Mouse (Mus musculus) gastrocnemius, postnatal 4 days (tissue): ENCODE results near the gene Hpcal1. TPM values are rescaled to one million over a fixed set of nuclear protein-coding genes. Genes with fewer than 3 reads are reported as not detected.

Experiments
- DNase-seq, 2 experiments: peaks; one replicate each; pipeline ENCODE4 v3.0.0; 2021 to 2022; ENCODE audit warnings: low spot score in 2 of 2, mixed read lengths in 2 of 2
- total RNA-seq, 2 experiments: library from RNA; stranded (reverse); gene quantifications; 2 replicates each; pipeline ENCODE4 v1.2.3; 2021

The Hpcal1 gene
- total RNA-seq, 2 experiments from 2014 or later, result 21.7 to 23.0 TPM

GRCm38 (mm10) chr12:17684315-17684714 lies 6.3 kb upstream of the Hpcal1 start:
- DNase-seq, result no peak

DNA sequence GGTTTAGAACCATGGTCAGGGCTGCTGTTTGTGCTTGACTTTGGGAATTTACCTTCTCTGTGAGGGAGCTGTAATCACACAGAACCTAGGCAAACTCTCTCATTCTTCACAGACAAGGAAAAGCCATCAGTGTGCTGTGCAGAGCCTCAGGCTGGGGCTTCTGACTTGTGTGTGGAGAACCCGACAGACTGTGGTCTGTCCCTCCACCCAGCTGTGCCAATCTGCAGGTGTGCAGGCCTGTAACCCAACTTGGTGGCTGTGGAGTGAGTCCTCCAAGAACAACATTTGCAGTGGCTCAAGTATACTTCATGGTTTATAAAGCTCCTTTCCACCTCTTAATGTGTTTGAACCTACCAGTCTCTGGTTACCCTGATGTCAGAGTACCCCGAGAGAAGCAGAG lies 4.5 kb upstream of the Hpcal1 start:
- DNase-seq, result no peak

GRCm38 (mm10) chr12:17688913-17689312 lies 1.7 kb upstream of the Hpcal1 start:
- no peak for DNase-seq

- no peak for DNase-seq
Observed at GRCm38 (mm10) chr12:17689931-17690563, 609 bp upstream of the Hpcal1 start.

DNA sequence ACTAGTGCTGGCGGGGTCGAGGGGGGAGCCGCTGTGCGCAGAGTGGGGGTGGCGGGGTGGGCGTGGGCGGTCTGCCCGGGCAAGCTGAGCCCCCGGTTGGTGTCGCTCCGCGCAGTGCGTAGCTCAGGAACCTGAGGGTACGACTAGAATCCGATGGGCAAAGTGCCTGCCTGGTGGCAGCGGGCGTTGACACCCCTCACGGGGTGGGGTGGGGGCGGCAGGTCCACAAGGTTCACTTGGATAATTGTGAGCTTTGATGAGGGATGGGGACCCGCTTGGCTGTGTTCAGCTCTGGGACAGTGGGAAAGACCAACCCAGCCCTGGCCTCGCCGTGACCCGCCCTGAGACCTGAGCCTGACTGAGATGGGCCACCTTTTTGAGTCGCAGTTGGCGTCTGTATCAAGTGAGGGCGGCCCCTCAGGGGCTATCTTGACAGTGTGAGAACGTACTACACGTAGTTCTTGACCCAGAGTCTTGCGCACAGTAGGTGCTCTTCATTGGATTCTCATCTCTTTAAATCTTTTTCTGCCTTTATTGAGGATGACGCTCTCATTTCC lies 742 bp downstream of the Hpcal1 start:
- peak in 1 of 2 experiments; percentile 22 for DNase-seq

GRCm38 (mm10) chr12:17691891-17692321 lies 1.2 kb downstream of the Hpcal1 start:
- peak in 1 of 2 experiments; percentile 36 for DNase-seq

DNA sequence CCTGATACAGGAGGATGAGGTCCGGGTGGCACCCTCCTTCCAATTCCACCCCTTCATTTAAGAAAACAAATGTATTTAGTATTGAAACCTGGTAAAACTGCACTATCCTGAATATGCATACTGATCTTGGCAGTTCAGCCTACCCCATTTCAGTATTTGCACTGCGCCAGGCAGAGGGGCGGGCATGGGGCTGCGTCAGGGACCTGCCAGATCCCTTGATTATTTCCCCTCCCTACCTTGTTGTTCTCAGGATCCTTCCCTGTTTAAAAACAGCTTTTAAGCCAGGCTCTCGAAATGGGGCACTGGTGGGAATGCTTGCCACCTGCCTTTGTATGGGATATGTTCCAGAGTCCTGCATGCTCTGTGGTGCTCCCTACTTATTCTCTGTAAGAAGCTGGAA lies 1.7 kb downstream of the Hpcal1 start:
- no peak for DNase-seq

- no peak for DNase-seq
Observed at GRCm38 (mm10) chr12:17692953-17693352, 2.3 kb downstream of the Hpcal1 start.

DNA sequence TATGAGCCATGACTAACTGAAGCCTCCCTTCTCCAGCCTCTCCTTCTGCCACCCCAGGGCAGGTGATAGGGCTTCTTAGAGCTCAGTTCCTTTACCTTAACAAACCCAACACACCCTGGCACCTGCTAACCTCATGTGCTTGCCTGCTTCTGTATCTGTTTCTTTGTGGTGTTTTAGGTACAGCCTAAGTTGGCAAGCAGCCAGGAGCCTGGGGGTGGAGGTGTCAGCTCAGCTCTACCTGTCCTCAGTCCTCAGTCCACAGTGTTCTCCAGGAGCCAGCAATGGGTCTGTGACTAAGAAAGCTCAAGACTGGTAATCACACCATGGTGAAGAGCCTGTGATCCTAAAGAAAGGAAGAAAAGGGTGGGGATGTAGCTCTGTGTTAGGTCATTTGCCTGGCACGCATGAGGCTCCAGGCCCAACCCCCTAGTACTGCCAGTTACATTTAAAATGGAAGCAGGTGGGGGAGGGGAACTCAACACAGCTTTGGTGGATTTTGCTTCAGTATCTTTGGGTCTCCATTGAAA lies 4.0 kb downstream of the Hpcal1 start:
- no peak for DNase-seq

GRCm38 (mm10) chr12:17696395-17696794 lies 5.7 kb downstream of the Hpcal1 start:
- no peak for DNase-seq

DNA sequence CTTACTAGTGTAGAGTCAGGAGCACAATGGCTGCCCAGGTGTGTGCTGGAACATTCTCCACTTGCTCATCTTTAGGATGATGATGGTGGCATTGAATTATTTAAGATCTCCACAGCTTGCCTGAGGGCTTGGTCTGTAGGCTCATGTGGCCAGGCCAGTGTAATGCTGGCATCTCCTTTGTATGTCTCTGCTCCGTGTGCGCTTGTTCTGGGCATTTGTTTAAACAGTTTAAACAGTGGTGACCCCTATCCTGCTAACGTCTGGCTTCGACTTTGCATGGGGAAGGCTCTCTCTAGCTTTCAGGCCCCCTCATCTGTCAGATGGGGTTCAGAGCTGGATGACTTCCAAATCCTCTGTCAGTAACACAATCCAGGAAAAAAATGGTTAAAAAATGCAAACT lies 8.3 kb downstream of the Hpcal1 start:
- no peak for DNase-seq

DNA sequence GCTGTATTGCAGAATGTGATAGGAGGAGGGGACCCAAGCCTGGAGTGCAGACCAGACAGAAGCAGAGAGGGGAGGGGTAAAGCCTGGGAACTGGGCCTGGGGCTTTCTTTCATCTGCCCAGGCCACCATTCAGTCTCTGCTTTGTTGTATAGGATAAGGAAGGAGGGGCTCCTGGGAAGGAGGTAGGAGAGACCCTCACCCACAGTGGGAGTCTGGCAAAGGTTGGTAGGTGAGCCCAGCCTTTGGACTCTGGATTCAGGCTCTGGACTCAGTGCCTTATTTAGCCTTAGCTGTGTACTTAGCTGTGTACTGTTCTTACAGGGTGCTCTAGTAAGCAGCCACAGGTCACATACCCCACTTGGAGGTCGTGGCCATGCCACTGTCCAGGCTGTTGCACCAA lies 8.8 kb downstream of the Hpcal1 start:
- no peak for DNase-seq

DNA sequence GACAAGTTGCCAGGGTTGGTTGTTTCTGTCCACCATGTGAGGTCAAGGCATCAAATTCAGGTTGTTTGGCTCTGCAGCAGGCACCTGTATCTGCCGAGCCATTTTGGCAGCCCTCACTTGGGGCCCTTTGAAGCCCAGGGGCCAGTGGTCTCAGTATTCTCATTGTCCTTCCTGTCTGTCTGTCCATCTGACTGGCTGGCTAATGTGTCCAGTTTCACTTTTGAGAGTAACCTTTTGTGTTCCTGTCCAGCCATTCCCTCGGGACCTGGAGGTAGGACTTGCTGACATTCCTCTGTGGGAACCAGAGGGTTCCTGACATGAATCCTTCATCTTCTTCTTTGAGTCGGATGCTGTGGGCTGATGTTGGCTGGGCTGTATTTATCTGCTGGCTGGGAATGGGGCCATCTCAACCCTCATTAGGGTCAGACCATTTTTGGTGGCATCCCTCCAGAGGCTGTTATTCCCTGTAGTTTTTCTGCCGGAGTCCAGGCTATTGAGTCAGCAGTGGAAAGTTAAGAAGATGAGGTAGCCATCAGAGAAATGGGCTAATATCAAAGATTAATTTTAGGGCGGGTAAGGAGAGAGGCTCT lies 10.6 kb downstream of the Hpcal1 start:
- DNase-seq, result no peak

DNA sequence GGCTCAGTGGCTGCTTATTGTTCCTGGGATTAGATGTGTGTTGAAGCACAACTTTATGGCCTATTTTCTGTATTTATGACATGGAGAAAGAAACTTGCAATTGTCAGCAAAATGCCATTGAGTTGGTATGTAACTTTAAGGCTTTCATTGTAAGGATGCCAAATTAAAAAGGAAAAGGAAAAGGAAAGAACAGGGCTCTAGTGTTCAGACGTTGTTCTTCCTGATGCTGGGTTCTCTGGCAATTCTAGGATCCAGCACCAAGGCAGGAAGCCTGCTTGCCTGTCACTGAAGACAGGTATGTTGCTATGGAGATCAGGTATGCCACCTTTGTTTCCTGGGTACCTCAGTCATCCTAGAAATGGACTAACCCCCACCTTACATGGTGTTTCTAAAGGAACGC lies 11.1 kb downstream of the Hpcal1 start:
- no peak for DNase-seq

DNA sequence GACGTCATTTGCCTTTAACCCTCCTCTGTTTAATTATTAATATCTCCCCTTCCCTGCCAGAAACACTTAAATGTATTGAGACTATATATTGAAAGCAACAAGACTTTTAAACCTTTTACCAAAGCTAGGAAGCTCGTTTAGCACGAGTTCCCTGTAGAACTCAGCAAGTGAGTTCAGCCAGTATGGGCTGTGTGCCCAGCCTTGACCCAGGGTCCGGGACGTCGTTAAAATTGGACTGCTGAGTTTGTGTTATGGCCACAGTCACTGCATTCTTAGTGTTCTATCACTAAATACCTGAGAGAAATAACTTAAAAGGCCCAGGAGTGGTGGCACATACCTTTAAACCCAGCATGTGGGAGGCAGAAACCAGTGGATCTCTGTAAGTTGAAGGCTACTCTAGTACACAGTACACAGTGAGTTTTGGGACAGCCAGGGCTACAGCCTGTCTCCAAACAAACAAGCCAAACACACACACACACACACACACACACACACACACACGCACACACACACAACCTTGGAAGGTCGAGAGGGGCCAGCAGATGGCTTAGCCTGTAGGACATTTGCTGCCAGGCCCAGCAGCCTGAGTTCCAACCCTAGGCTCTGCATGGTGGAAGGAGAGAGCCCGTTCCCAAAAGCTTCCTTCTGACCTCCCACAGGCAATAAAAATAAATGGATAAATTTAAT lies 11.7 kb downstream of the Hpcal1 start:
- no peak for DNase-seq

DNA sequence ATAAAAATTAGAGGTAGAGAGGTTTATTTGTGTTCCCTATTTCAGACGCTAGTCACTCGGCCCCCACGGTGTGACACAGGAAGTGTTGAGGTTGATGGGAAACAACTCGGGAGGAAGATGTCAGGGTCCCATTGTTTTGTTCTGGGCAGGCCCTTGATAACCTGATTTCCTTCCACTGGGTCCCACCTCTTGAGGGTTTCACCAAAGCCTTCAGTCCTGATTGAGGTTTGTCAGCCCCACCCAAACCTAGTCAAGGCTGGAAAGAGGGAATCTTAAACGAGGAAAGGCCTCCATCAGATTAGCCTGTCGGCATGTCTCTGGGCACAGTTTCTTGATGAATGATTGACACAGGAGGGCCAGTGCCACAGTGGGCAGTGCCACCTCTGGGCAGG lies 12.3 kb downstream of the Hpcal1 start:
- no peak for DNase-seq

- DNase-seq, result no peak
Observed at GRCm38 (mm10) chr12:17703866-17704265, 13.2 kb downstream of the Hpcal1 start.

GRCm38 (mm10) chr12:17707472-17707871 lies 16.8 kb downstream of the Hpcal1 start:
- DNase-seq, result no peak

GRCm38 (mm10) chr12:17709451-17709850 lies 18.8 kb downstream of the Hpcal1 start:
- DNase-seq, result no peak

DNA sequence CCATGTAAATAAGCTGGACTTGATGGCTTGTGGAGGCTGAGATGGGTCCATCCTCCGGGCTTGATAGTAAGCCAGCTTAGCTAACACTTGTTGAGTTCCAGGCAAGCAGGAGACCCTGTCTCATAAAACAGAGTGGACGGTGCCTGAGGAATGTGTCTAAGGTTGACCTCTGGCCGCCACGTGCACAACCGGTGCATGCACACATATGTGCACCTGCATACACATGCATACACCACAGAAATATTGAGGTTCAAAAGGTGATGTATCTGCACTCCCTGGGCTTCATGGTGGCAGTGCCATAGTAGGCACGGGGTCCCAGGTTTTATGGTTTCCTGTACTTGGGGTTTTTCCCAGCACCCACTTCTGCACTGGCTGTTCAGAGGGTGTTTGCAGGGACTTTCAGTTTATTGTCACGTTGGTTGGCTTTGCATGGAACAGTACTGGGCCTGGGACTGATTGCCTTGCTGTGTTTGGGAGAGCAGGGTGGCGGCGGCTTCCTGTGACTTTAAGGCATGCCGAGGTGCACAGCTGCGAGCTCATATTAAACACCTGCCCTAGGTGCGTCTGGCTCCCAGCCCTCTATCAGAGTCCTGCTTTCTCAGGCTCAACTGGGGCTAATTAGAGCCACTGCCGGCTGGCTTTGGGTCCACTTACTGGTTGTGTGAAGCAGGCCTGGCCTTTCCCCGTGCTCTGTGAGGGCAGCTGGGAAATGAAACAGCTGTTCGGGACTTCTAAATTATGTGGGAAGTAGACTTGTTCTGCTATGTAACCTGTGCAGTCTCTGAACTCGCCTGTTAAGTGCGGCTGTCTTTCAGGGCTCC lies 19.5 kb downstream of the Hpcal1 start:
- no peak for DNase-seq

- no peak for DNase-seq
Observed at GRCm38 (mm10) chr12:17710747-17711092, 20.1 kb downstream of the Hpcal1 start.
